Mouse (Mus musculus): ENCODE results near the gene Nfkbiz. TPM values are rescaled to one million over a fixed set of nuclear protein-coding genes. Genes with fewer than 3 reads are reported as not detected.
"Not testable (repeated sequence)": the region's sequence is repeated elsewhere in the genome, so short reads cannot be mapped to it uniquely, and the experiment has no call there.

Nfkbiz gene
- polyA plus RNA-seq (2017; shearing (Covaris generic)) = 10 to 100 TPM; 28.6 to 30.5 TPM

- ATAC-seq = peak; percentile 67
Measured at GRCm38 (mm10) chr16:55838510-55839474, at the start of gene Nfkbiz. Gene Nfkbiz, minus strand, starts transcription at chr16:55838899.

- ATAC-seq = peak; percentile 59
Measured at GRCm38 (mm10) chr16:55887814-55888583, 49.3 kb upstream of the Nfkbiz start.

GRCm38 (mm10) chr16:55884246-55884645 is 45.5 kb upstream of the Nfkbiz start:
- no peak for ATAC-seq

- no peak for ATAC-seq
Measured at GRCm38 (mm10) chr16:55876025-55876424, 37.3 kb upstream of the Nfkbiz start.

- no peak for ATAC-seq
Measured at GRCm38 (mm10) chr16:55863832-55864231, 25.1 kb upstream of the Nfkbiz start.

- peak; percentile 83 for ATAC-seq
Measured at GRCm38 (mm10) chr16:55863149-55863815, 24.6 kb upstream of the Nfkbiz start.

- no peak for ATAC-seq
Measured at GRCm38 (mm10) chr16:55861104-55861503, 22.4 kb upstream of the Nfkbiz start.

- ATAC-seq = not testable (repeated sequence)
Measured at GRCm38 (mm10) chr16:55859421-55859820, 20.7 kb upstream of the Nfkbiz start.

- ATAC-seq = peak; percentile 63
Measured at GRCm38 (mm10) chr16:55858465-55858864, 19.8 kb upstream of the Nfkbiz start.

GRCm38 (mm10) chr16:55852943-55853727 is 14.4 kb upstream of the Nfkbiz start:
- peak; percentile 81 for ATAC-seq

- ATAC-seq = no peak
Measured at GRCm38 (mm10) chr16:55852515-55852914, 13.8 kb upstream of the Nfkbiz start.

- no peak for ATAC-seq
Measured at GRCm38 (mm10) chr16:55850485-55850884, 11.8 kb upstream of the Nfkbiz start.

- ATAC-seq = peak; percentile 33
Measured at GRCm38 (mm10) chr16:55847679-55848078, 9.0 kb upstream of the Nfkbiz start.

- no peak for ATAC-seq
Measured at GRCm38 (mm10) chr16:55844847-55845246, 6.1 kb upstream of the Nfkbiz start.

- ATAC-seq = no peak
Measured at GRCm38 (mm10) chr16:55843919-55844318, 5.2 kb upstream of the Nfkbiz start.

- ATAC-seq = no peak
Measured at GRCm38 (mm10) chr16:55843134-55843533, 4.4 kb upstream of the Nfkbiz start.

GRCm38 (mm10) chr16:55841506-55841905 is 2.8 kb upstream of the Nfkbiz start:
- ATAC-seq = no peak

GRCm38 (mm10) chr16:55838129-55838509 is 580 bp downstream of the Nfkbiz start:
- ATAC-seq = no peak

GRCm38 (mm10) chr16:55837653-55838052 is 1.0 kb downstream of the Nfkbiz start:
- ATAC-seq = not testable (repeated sequence)

GRCm38 (mm10) chr16:55837168-55837567 is 1.5 kb downstream of the Nfkbiz start:
- peak; percentile 56 for ATAC-seq

GRCm38 (mm10) chr16:55835798-55836197 is 2.9 kb downstream of the Nfkbiz start:
- ATAC-seq = no peak

- no peak for ATAC-seq
Measured at GRCm38 (mm10) chr16:55832617-55833016, 6.1 kb downstream of the Nfkbiz start.
